Mouse (Mus musculus) spleen, adult 18-20 months (tissue): ENCODE results near the gene Erv3.
A peak's percentile ranks its signal among the peaks of the same experiment; 100 is the strongest.
"Not testable (repeated sequence)": the region's sequence is repeated elsewhere in the genome, so short reads cannot be mapped to it uniquely, and the experiment has no call there.

Source experiments
- DNase-seq, 2 experiments: peaks; one replicate each; pipeline ENCODE4 v3.0.0; 2022; ENCODE audit warnings: mixed read lengths in 2 of 2

Gene Erv3

GRCm38 (mm10) chr2:131863472-131863871 lies 3.9 kb upstream of the Erv3 start:
- no peak for DNase-seq

DNA sequence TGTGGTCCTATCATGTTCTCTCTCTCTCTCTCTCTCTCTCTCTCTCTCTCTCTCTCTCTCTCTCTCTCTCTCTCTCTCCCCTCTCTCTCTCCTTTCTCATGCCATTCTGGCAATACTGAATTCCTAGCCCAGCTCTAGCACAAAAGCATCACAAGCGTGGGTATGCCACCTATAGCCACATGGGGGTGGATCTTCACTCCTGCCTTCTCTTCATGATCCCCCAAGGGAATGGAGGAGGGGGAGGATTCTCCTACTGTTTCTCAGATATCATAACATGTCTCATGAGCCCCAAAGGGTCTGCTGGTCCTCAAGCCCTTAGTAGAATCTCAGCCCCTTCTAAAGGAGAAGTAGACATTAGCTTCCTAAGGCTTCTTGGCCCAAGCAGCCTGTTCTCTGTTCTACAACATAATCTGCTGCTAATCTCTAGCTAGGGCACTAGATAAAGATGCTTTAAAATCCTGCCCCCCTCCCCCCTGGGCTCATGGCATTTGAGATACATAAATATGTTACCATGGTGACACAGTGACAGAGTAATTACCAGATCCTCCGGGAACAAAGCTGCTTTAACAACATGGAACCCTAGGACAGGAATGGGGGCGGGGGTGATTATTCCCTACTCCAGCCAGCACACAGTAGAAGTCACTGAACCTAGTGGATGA lies 3.2 kb upstream of the Erv3 start:
- no peak for DNase-seq

DNA sequence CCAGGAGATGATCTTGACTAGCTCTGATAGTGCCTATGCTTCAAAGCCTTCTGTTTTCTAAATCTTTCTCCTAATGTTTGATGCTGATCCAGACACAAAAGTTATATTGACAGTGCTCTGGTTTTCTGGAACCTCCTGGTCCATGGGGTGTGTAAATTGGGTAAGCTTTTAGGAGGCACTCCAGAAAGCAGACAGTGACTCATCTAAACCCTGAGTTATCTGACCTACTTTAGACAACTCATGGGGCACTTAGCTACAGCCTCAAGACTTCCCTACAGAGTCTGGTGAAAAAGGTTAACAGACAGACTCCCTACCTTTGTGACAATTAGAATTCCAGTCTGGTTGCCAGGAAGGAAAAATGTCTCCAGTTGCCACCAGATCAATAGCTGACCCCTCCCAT lies 1.7 kb downstream of the Erv3 start:
- DNase-seq, result no peak

DNA sequence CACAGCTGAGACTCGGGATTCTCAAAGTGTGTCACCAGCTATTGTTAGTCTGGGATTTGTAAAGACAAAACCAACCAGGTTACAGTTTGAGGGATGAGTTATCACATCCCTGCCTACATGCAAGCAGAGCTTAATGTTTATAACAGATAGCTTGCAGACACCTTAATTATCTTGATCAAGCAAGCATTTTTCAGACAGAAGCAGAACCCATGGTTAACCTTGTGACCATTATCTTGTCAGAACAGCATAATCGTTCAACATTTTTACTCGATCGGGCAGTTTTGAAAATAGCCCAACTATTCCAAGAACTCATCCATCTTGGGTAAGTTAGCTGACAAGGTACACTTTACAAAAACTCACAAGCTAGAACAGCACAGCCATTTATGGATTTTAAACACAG lies 5.8 kb downstream of the Erv3 start:
- no peak for DNase-seq

GRCm38 (mm10) chr2:131851333-131852092 lies 8.0 kb downstream of the Erv3 start:
- DNase-seq, result no peak

DNA sequence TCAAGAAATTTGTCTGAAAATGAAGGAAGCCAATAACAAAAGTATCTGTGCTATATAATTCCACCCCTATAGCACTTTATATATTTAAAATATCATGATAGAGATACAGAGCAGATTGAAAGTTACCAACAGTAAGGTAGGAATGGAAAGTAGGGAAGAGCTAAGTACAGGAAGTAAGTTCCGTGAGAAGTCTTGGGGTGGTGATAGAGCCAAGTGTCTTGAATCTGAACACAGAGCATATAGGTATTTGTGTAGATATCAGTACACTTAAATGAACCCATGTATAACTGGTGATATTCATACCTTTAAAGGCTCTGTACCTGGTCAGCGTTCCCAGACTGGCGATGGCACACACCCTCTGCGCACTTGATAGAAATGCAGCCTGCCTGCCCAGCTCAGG lies 9.5 kb downstream of the Erv3 start:
- no peak for DNase-seq

- DNase-seq, result no peak
These were observed 11.8 kb downstream of the Erv3 start for GRCm38 (mm10) chr2:131847501-131848359.

DNA sequence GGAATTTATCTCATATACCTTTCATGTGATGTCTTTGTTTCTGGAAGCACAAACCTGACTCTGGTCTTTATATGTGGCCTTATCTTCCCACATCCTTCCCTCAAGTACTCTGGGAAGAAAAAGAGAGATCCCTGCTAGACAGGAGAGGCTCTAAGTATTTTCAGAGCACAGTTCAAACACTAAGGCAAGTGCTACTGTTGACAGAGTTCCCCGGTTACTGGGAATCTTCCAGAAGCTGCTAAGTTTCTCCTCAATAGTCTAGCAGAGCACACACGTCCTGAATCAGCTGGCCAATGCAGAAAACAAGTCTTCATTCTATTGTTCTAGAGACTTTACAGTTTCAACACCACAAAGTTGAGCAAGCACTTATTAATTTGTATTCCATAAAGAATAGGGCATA lies 12.7 kb downstream of the Erv3 start:
- DNase-seq, result no peak

GRCm38 (mm10) chr2:131846132-131846710 lies 13.3 kb downstream of the Erv3 start:
- DNase-seq, result no peak

DNA sequence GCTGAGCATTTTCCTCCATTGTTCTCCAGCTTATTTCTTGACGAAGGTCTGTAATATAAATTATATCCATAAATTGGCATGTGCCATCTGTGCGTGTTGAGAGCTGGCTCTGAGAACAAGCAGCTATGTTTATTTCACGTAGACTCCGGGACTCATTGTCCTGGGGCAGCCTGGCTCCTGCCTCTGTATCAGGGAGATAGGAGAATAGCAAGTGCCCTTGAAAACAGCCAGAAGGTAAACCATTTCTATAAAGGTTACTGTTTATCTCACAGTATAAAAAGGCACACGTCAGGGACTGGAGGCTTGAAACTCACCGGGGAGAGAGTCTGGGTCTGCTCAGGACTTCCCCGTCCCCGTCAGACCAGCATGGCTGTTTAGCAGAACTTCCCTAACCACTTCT lies 13.9 kb downstream of the Erv3 start:
- DNase-seq, result no peak

- DNase-seq, result no peak
These were observed 17.0 kb downstream of the Erv3 start for GRCm38 (mm10) chr2:131842568-131842967.

DNA sequence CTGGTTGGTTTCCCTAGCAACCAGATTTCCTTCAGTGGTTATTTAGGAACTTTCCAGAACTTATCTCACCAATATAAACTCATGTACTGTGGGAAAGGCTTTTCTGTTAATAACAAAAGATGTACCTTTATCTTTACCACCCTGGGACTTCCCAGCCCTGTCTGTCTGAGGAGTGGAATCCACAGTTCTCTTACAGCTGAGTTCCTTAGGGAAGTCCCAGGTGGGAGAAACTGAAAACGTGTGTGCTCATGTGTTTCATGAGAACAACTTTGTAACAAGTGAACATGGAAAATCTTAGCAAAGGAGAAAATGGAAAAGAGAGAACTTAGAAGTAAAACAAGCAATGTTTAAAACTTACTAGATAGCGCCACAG lies 18.2 kb downstream of the Erv3 start:
- DNase-seq, result no peak

- no peak for DNase-seq
These were observed 18.8 kb downstream of the Erv3 start for GRCm38 (mm10) chr2:131840611-131841320.

- no peak for DNase-seq
These were observed 25.3 kb downstream of the Erv3 start for GRCm38 (mm10) chr2:131834296-131834695.

- no peak for DNase-seq
These were observed 27.7 kb downstream of the Erv3 start for GRCm38 (mm10) chr2:131831861-131832260.

- DNase-seq, result not testable (repeated sequence)
These were observed 28.6 kb downstream of the Erv3 start for GRCm38 (mm10) chr2:131830945-131831344.

DNA sequence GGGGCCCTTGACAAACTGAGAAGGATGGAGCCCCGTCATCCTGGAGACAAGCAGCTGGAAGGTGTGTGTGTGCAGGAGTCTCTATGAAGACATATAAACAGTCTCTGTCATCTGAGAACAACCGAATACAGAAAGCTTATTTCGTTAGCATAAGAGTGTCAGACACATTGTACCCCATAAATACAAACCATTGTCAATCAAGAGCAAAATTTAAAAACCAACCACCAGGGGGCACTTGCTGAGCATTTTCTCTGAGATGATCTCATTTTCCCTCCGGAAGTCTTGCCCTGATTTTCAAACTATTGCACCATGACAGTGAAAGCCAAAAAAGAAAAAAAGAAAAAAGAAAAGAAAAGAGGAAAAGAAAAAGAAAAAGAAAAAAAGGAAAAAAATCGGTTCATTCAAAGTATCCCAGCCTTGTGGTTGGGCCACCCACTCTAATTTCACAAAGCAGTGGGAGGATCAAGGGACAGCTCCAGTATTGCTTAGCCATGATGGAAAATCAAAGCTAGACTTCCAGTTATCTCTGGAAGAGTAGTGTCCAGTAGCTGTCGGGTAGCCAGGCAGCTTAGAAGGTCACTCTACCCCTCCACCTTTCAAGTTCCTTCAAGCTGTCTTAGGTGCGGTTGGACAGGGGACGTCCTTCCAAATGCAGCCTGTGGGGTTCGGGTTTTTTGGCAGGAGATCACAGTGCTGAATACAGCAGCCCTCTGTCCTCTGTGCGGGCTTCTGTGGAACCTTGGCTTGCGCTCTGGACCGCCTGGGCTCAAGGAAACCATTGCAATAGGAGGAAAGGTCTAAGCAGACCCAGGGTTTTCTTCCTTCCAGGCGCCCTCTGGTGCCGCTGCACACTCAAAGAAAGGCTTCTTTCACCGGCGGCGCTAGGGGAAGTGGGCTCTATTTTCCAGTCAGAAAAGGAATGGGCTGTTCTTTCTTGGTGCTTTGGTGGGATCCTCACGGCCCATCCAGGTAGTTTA lies 31.3 kb downstream of the Erv3 start:
- DNase-seq, result peak in 1 of 2 experiments; percentile 37

DNA sequence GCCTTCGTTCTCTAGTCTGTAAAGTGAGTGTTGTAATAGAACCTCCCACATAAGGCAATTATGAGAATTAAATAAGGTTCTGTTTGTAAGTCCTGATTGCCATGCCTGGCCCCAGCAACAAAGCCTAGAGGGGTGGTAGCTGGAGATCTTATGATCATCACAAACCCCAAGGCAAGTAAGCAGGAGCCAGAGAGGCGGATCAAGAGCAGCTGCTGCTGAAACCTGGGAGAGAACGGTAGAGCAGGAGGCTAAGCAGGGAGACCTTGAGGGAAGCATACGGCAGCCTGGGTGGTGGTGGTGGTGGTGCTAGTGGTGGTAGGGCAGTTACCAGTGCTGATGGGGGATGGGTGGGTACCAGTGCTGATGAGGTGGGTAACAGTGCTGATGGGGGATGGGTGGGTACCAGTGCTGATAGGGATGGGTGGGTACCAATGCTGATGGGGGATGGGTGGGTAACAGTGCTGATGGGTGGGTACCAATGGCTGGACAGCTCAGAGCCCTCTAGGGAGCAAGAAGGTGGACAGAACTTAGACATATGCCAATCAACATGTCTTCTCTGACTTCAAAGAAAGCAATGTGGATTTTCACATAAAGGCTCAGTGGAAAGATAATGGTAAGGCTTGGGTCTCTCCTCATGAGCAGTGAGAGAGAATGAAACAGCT lies 32.4 kb downstream of the Erv3 start:
- DNase-seq, result no peak

DNA sequence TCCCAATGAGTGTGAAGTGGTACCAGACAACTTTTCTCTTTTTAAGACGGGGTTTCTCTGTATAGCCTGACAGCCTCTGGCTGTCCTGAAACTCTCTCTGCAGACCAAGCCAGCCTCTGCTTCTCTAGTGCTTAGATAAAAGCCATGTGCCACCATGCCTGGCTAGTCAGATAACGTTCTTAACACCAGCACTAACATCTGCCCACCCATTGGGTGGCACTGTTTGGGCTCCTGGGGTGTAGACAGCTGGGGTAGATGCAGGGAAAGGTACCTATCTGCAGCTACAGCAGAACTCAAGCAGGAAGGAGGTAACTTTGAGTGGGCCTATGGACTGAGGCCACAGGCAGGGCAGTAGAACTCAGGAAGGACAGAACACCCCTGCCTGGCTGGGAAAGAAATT lies 34.0 kb downstream of the Erv3 start:
- no peak for DNase-seq

- DNase-seq, result no peak
These were observed 35.6 kb downstream of the Erv3 start for GRCm38 (mm10) chr2:131823931-131824330.

GRCm38 (mm10) chr2:131822492-131822891 lies 37.1 kb downstream of the Erv3 start:
- DNase-seq, result no peak
